Mouse (Mus musculus) ES-E14 (cell line): ENCODE data around the gene Aif1. TPM values are rescaled to one million over a fixed set of nuclear protein-coding genes. Genes with fewer than 3 reads are reported as not detected.
A peak's percentile ranks its signal among the peaks of the same experiment; 100 is the strongest.

ENCODE experiments used
- DNase-seq: peaks from one replicate; pipeline ENCODE4 v3.0.0-alpha.2; 2013; ENCODE audit warnings: low read depth, low spot score
- H3K27ac ChIP-seq: 2 replicates; pipeline ENCODE4 v1.5.1; 2012; ENCODE audit warnings: low read depth, mild to moderate bottlenecking, low read length, moderate library complexity, mixed read lengths; ENCODE audit not compliant: poor library complexity, insufficient read depth, severe bottlenecking
- H3K36me3 ChIP-seq: 2 replicates; pipeline ENCODE4 v1.6.1; 2012; ENCODE audit warnings: mild to moderate bottlenecking, low read length, moderate library complexity, mixed read lengths; ENCODE audit not compliant: control insufficient read depth, poor library complexity, insufficient read depth, severe bottlenecking
- H3K4me1 ChIP-seq, 2 experiments: fragments of 150-350 bp in 1 of 2; sonication (generic) in 1 of 2; 2 replicates each; pipeline ENCODE4 v1.6.1; 2012; ENCODE audit warnings: low read length in 2 of 2, mild to moderate bottlenecking in 1 of 2, mixed read lengths in 1 of 2; ENCODE audit not compliant: control insufficient read depth in 2 of 2, insufficient read depth in 2 of 2, poor library complexity in 1 of 2
- H3K4me3 ChIP-seq, 2 experiments: fragments of 150-350 bp in 1 of 2; sonication (generic) in 1 of 2; 2 replicates each; pipeline ENCODE4 v1.5.1; 2012; ENCODE audit warnings: low read length in 2 of 2, low read depth in 1 of 2, mild to moderate bottlenecking in 1 of 2, mixed read lengths in 1 of 2; ENCODE audit not compliant: insufficient read depth in 1 of 2, poor library complexity in 1 of 2, severe bottlenecking in 1 of 2
- H3K9ac ChIP-seq: 2 replicates; pipeline ENCODE4 v1.6.1; 2012; ENCODE audit warnings: low read depth, mild to moderate bottlenecking, low read length, mixed read lengths; ENCODE audit not compliant: poor library complexity, insufficient read depth, severe bottlenecking
- H3K9me3 ChIP-seq: fragments of 150-350 bp; sonication (generic); 2 replicates; pipeline ENCODE4 v1.6.1; 2012; ENCODE audit warnings: low read depth, mild to moderate bottlenecking, low read length; ENCODE audit not compliant: control insufficient read depth, insufficient read depth
- CHD2 ChIP-seq: IDR thresholded peaks from 2 replicates; pipeline ENCODE4 v1.6.1; 2014; ENCODE audit warnings: mild to moderate bottlenecking, low read depth, low read length, inconsistent platforms
- HCFC1 ChIP-seq: IDR thresholded peaks from 2 replicates; pipeline ENCODE4 v1.6.1; 2012; ENCODE audit warnings: low read length, inconsistent platforms, borderline replicate concordance; ENCODE audit not compliant: insufficient read depth
- MAFK ChIP-seq: IDR thresholded peaks from 2 replicates; pipeline ENCODE4 v1.6.1; 2014; ENCODE audit warnings: mild to moderate bottlenecking, low read depth, low read length, inconsistent platforms; ENCODE audit not compliant: insufficient read depth
- ZC3H11A ChIP-seq: IDR thresholded peaks from 2 replicates; pipeline ENCODE4 v1.6.1; 2012; ENCODE audit warnings: low read depth, mild to moderate bottlenecking, inconsistent platforms, low read length, borderline replicate concordance
- ZNF384 ChIP-seq: IDR thresholded peaks from 2 replicates; pipeline ENCODE4 v1.6.1; 2012; ENCODE audit warnings: low read depth, low read length, inconsistent platforms
- in situ Hi-C, 2 experiments: fragments of 600-800 bp; cut with MboI; formaldehyde crosslinking; loops; one replicate each; pipeline ENCODE4 v1.15.1; 2025; ENCODE audit warnings: low sequenced_read_pairs in 2 of 2, inconsistent platforms in 1 of 2; ENCODE audit not compliant: unreplicated experiment in 2 of 2
- total RNA-seq: library from RNA; depleted of rRNA; stranded (reverse); fragments of 300-350 nt; gene quantifications from 2 replicates; pipeline ENCODE4 v1.2.3, GENCODE M21; 2012

The Aif1 gene
- total RNA-seq, 1 experiment, result not detected

DNA sequence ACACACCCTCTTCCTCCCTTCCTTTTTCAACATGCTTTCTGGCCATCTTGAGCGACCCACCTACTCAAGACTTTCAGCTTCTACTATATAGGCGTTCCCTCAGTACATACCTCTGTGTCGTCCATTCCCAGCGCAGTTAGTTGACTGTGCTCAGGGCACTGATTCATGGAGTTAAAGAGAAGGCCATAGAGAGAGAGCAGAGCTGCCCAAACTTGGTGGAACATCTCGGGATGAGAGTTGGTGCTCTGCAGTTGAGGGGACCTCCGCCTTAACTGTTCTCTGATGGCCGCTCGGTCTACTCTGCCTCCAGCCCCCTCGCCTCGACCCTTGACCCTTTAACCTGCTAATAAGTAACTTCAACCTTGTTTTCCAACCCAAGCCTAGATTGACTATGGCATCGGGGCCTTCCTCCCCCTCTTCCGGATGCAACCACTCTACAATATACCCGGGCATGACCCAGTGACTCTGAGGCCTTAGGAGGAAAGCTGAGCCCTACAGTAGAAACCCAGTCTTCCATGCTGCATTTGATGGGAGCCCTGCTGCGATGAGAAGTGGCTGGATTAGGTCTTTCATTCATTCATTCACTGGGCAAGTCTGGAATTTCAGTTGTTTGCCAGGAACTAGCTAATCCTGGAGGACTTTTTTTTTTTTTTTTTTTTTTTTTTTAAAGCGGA lies 44.2 kb downstream of the Aif1 start, which contains the start of gene Apom:
Gene Apom, minus strand, starts transcription at position 551 of the 674 bp plus-strand sequence.
- Histone ChIP-seq H3K9ac (no peak within 1 kb of the TSS), H3K36me3 (no peaks in the 10 kb centered on the region), H3K27ac (no peak within 1 kb of the TSS), H3K4me3 (no peak within 1 kb of the TSS), H3K9me3 (no peaks in the 10 kb centered on the region), H3K4me1 (peaks cover 0 to 4% of the 10 kb centered on the region in 2 experiments; a peak in 2 of 4 replicates)
- no peak for TF ChIP-seq MAFK
- TF ChIP-seq ZC3H11A, result no peak
- peak; percentile 85 for TF ChIP-seq ZNF384
- no peak for TF ChIP-seq HCFC1
- TF ChIP-seq CHD2, result no peak
- no peak for DNase-seq
- in situ Hi-C loops, result no loop called here

DNA sequence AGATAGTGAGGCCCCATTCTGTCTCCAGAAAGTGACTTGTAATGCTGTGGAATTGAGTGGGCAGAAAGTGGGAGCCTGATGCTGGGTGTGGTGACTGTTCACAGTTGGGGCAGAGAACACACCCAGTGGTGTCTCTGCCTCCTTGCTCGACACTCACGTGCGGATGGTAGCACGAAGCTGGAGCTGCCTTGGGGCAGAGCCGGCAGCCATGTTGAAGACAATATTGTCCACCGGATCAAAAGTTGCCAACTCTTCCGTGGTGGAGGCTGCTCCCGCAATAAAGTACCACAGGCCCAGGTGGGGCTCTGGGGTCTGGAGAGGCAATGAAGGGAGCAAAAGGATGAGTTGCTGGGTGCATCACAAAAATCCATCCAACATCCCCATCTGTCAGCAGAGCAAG lies 44.8 kb downstream of the Aif1 start:
- Histone ChIP-seq H3K4me1 (peaks cover 0 to 2% of the 10 kb centered on the region in 2 experiments; a peak in 1 of 4 replicates), H3K9me3 (no peaks in the 10 kb centered on the region), H3K36me3 (no peaks in the 10 kb centered on the region), H3K4me3 (no peak overlapping the region), H3K27ac (no peak overlapping the region), H3K9ac (no peak overlapping the region)
- TF ChIP-seq ZC3H11A, result no peak
- TF ChIP-seq MAFK, result no peak
- TF ChIP-seq CHD2, result no peak
- no peak for TF ChIP-seq HCFC1
- TF ChIP-seq ZNF384, result no peak
- in situ Hi-C loops, result no loop called here
- DNase-seq, result no peak

DNA sequence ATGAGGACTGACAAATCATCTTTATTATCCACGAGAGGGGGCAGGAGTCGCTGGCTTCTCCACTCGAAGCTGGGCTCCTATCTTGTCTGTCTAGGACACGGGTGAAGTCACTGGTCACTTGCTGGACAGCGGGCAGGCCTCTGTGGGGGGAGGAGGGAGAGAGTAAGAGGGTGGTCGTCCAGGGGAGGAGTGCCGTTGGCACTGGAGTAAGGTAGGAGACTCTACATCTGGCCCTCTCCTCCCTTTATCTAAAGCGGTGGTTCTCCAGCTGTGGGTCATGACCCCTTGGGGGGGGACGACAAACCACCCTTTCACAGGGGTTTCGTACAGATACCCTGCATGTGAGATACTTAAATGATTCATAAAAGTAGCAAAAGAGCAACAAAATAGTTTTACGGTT lies 46.9 kb downstream of the Aif1 start:
- TF ChIP-seq ZNF384 (no peak), ZC3H11A (no peak), MAFK (no peak), HCFC1 (no peak), CHD2 (no peak)
- H3K9me3 ChIP-seq, result no peaks in the 10 kb centered on the region
- no peak for DNase-seq
- in situ Hi-C loops, result no loop called here
- peaks cover 5% of the 10 kb centered on the region; the same call in 1 of the 2 replicates for H3K36me3 ChIP-seq
- H3K9ac ChIP-seq, result no peak overlapping the region
- no peak overlapping the region for H3K4me3 ChIP-seq
- peaks cover 2% of the 10 kb centered on the region in 2 experiments; a peak in 1 of 4 replicates for H3K4me1 ChIP-seq
- H3K27ac ChIP-seq, result no peak overlapping the region

DNA sequence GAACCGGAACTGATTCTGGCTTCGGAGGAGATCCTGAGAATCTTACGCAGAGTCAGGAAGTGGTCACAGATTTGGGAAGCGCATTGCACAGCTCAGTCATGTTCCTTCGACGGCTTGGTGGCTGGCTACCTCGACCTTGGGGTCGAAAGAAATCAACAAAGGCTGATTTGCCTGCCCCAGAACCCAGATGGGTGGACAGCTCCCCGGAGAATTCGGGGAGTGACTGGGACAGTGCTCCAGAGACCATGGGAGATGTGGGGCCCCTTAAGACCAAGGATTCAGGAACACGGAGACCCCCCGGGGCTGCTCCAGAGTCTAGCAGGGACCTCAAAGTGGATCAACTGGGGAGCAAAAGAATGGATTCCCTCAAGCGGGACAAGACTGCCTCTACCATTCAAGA lies 48.9 kb downstream of the Aif1 start:
- DNase-seq, result no peak
- in situ Hi-C loops, result no loop called here
- H3K27ac ChIP-seq, result no peak overlapping the region
- H3K4me1 ChIP-seq, result peaks cover 2 to 4% of the 10 kb centered on the region in 2 experiments; a peak in 2 of 4 replicates
- H3K9me3 ChIP-seq, result no peaks in the 10 kb centered on the region
- peaks cover 10% of the 10 kb centered on the region; the same call in 1 of the 2 replicates for H3K36me3 ChIP-seq
- no peak overlapping the region for H3K9ac ChIP-seq
- 0 out of 4 replicates have a peak overlapping the region, but pooled peaks of 1 of the 2 experiments have one; percentile 76 for H3K4me3 ChIP-seq
- TF ChIP-seq HCFC1, result no peak
- no peak for TF ChIP-seq ZNF384
- no peak for TF ChIP-seq MAFK
- TF ChIP-seq ZC3H11A, result no peak
- TF ChIP-seq CHD2, result no peak
